ENCODE assay signal across 9 mouse cellular contexts in the genomic region with DNA sequence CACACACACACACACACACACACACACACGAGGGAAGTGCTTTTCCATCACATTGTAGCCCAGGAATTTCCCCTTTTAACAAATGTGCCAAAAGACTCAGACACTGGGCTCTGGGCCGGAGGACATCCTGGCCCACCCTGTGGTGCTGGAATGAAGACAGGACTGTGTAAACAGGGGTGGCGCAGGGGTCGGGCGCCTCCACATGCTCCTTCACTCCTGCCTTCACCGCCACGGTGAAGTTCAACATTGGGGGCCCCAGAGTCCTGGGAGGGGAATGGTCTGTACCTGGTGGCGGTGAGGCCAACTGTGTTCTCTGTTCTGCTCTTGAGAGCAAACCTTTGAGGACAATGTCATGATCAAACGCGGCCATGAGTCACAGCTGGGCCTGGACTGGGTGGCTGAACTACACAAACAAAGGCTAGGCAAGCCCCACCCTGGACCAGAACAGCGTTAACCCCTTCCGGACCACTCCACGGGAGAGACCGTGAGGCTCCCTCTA. TPM values are rescaled to one million over a fixed set of nuclear protein-coding genes. Genes with fewer than 3 reads are reported as not detected.
DNase-seq lines count a peak whose midpoint lies in the region; ATAC-seq lines count a peak whose summit lies in the region.
"Had no signal": no experiment of that assay in that cellular context is flagged by ENCODE, and none has a peak within 500 bp of the region (broad histone marks: within the 10 kb centered on the region; RNA-seq: fewer than 3 reads in every experiment).

No protein-coding gene starts in this region.

- no peaks in the 10 kb centered on the region for H3K27me3 ChIP-seq in intestine, embryonic 15.5 days (replicated peaks)
- no peaks in the 10 kb centered on the region for H3K27me3 ChIP-seq in liver, embryonic 16.5 days (ENCODE audit: control insufficient read depth, insufficient read depth, low read depth, low read length)

- peaks cover 32% of the 10 kb centered on the region for H3K4me1 ChIP-seq in intestine, embryonic 15.5 days (replicated peaks)
- H3K4me1 ChIP-seq in liver, embryonic 16.5 days (ENCODE audit: control insufficient read depth, low read depth, low read length), result peaks cover 19% of the 10 kb centered on the region

- peak overlapping the region; percentile 24; the same call in 1 of the 2 replicates for H3K9ac ChIP-seq in intestine, embryonic 15.5 days
- H3K9ac ChIP-seq in liver, embryonic 16.5 days (ENCODE audit: low read depth, low read length), result no peak overlapping the region

- peak; percentile 45 for DNase-seq in adrenal gland, adult 8-10 months
- DNase-seq in gastrocnemius, adult 8-10 months (ENCODE audit: low spot score in 2 of 2), result peak; percentile 57 to 63
- DNase-seq in right cerebral cortex, postnatal 14 days, result no peak
- no peak for DNase-seq in cerebellum, postnatal 10 days
- DNase-seq in adipocyte (ENCODE audit: low spot score), result no peak
- no peak for DNase-seq in left cerebral cortex, adult 8-10 months (ENCODE audit: low spot score in 2 of 2)

- peak overlapping the region; percentile 89 for H3K27ac ChIP-seq in intestine, embryonic 15.5 days
- peak overlapping the region; percentile 39; the same call in 1 of the 2 replicates for H3K27ac ChIP-seq in liver, embryonic 16.5 days (ENCODE audit: low read length)
- H3K27ac ChIP-seq: macrophage had no signal

- H3K9me3 ChIP-seq in intestine, embryonic 15.5 days, result no peaks in the 10 kb centered on the region
- no peaks in the 10 kb centered on the region for H3K9me3 ChIP-seq in liver, embryonic 16.5 days (replicated peaks; ENCODE audit: control insufficient read depth, low read length)

- WGBS in intestine, embryonic 15.5 days, result 16% methylated on average over 14 of the region's 14 CpGs
- WGBS in liver, embryonic 16.5 days (ENCODE audit: insufficient replicate concordance), result 56% methylated on average over 14 of the region's 14 CpGs

- peaks cover 14% of the 10 kb centered on the region for H3K36me3 ChIP-seq in intestine, embryonic 15.5 days
- no peaks in the 10 kb centered on the region for H3K36me3 ChIP-seq in liver, embryonic 16.5 days (ENCODE audit: control insufficient read depth, insufficient read depth)

- no peak overlapping the region for H3K4me3 ChIP-seq in intestine, embryonic 15.5 days (replicated peaks)
- H3K4me3 ChIP-seq in liver, embryonic 16.5 days (ENCODE audit: low read depth, low read length), result no peak overlapping the region

- H3K4me2 ChIP-seq in intestine, embryonic 15.5 days (replicated peaks), result peak overlapping the region; percentile 46
- no peak overlapping the region for H3K4me2 ChIP-seq in liver, embryonic 16.5 days (ENCODE audit: low read depth, low read length)

- ATAC-seq in intestine, embryonic 15.5 days, result peak; percentile 91
- ATAC-seq in liver, embryonic 16.5 days (ENCODE audit: low read depth), result peak; percentile 66

RNA-seq across cellular contexts. Expression of a gene that starts 21.9 kb away (rescaled TPM):
- total RNA-seq in adrenal gland, adult 8-10 months (2022), result 1 to 10 TPM; 5.2 to 6.7 (median 6.1) TPM
- 1 to 10 TPM; 2.4 to 6.3 (median 4.3) TPM for total RNA-seq in gastrocnemius, adult 8-10 months (2022)
- polyA plus RNA-seq in intestine, embryonic 15.5 days (2015; fragmentation: Nextera tagmentation; extraction: Ambion mirVana), result 5.8 and 7.9 TPM in 2 replicates
- 2.3 and 3.3 TPM in 2 replicates for polyA plus RNA-seq in liver, embryonic 16.5 days (2015; fragmentation: Nextera tagmentation; extraction: Ambion mirVana)
- 1 to 10 TPM; 1.2 to 3.8 (median 1.5) TPM for total RNA-seq in left cerebral cortex, adult 8-10 months (2022)

RNA-seq across cellular contexts. Expression of a gene that starts 35.0 kb away (rescaled TPM):
- total RNA-seq in adrenal gland, adult 8-10 months (2022), result 10 to 100 TPM; 39.1 to 76.8 (median 65.3) TPM
- 10 to 100 TPM; 18.6 to 28.1 (median 21.8) TPM for total RNA-seq in gastrocnemius, adult 8-10 months (2022)
- polyA plus RNA-seq in intestine, embryonic 15.5 days (2015; fragmentation: Nextera tagmentation; extraction: Ambion mirVana), result 49.4 and 51.0 TPM in 2 replicates
- polyA plus RNA-seq in liver, embryonic 16.5 days (2015; fragmentation: Nextera tagmentation; extraction: Ambion mirVana), result 10.4 and 12.1 TPM in 2 replicates
- total RNA-seq in left cerebral cortex, adult 8-10 months (2022), result 10 to 100 TPM; 69.7 to 89.8 (median 75.6) TPM

RNA-seq across cellular contexts. Expression of a gene that starts 40.2 kb away (rescaled TPM):
- 10 to 100 TPM; 27.8 to 36.2 (median 33.1) TPM for total RNA-seq in adrenal gland, adult 8-10 months (2022)
- 10 to 100 TPM; 17.3 to 22.2 (median 18.0) TPM for total RNA-seq in gastrocnemius, adult 8-10 months (2022)
- polyA plus RNA-seq in intestine, embryonic 15.5 days (2015; fragmentation: Nextera tagmentation; extraction: Ambion mirVana), result 20.2 and 21.6 TPM in 2 replicates
- polyA plus RNA-seq in liver, embryonic 16.5 days (2015; fragmentation: Nextera tagmentation; extraction: Ambion mirVana), result 16.7 and 19.5 TPM in 2 replicates
- 10 to 100 TPM; 21.4 to 24.1 (median 22.8) TPM for total RNA-seq in left cerebral cortex, adult 8-10 months (2022)

Comparison
In these comparisons a context has a peak if more than half of its experiments do, and no peak if none do; other contexts are left out.
1. DNase-seq: peak in adrenal gland, adult 8-10 months (single experiment) and gastrocnemius, adult 8-10 months (2 of 2); none in right cerebral cortex, postnatal 14 days (single experiment), cerebellum, postnatal 10 days (0 of 2), adipocyte (single experiment) and left cerebral cortex, adult 8-10 months (0 of 2).